Mouse (Mus musculus) 416B (cell line): ENCODE measurements at regions not wholly inside any gene's neighbourhood (a gene's known extent, or its start where the extent isn't known, plus 50 kb on each side); places are given as distances from the start of the nearest gene placed in this dataset.

Source experiments
- DNase-seq: peaks from one replicate; pipeline ENCODE4 v3.0.0; 2011; ENCODE audit warnings: low read depth

DNA sequence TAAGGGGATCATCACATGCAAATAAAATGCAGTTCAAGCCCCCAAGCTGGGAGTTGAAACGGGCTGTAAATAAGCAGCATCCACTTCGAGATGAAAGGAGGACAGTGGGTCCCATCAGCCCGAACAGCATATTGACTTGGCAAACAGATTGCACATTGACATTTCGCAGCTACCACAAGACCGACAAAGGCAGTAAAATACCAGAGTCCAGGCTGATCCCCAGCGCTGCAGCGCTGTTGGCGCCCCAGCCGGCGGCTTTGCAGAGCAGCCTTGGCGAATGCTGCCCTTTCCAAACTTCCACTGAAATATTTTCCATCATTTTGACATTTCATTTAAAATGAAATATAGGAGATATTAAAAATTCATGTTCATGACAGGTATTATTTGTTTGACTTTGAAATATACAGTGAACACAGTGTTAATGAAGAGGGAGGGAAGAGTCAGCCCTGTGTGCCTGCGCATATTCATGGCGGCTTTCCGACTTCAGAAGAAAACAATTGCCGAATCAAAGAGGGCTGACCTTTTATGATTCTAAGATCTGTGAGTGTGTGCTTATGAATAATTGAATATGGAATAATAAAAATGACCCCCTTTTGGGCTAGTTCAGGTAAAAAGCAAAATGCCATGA is 98.4 kb downstream of the Sqor start:
- no peak for DNase-seq

DNA sequence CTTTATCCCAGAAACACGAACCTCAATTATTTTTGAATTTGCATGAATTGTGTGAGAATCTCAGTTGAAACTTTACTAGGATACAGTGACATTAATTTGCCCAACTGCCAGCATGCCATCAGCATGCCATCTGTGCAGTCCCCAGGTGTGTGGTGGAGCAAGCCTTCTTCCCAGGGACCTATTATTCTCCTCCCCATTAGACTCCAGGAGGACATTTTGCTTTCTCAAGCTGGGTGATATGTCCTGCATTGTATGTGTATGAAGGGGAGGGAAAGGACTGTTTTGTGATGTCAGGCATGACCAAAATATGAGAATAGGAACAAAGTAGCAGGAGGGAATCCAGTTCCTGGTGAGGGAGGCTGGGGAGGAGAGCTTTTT is 98.9 kb downstream of the Sqor start:
- DNase-seq: no peak

DNA sequence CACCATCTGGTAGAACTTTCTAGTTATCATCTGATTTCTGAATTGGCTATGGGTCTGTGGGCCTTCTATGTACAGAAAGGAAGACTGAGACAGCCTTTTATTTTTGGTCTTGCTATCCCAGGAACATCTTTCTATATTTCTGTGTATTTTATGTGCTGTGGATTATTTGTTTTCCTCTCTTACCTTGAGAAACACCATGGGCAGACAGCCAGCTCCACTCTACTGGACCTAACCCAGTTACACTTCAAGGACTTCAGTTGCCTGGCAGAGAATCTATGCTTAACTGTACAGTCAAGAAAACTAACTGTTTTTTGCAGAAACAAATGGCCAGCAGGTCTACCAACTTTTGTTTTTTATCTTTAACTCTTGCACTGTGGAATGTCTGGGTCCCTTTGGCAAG is 122.1 kb downstream of the Sqor start:
- no peak for DNase-seq

DNA sequence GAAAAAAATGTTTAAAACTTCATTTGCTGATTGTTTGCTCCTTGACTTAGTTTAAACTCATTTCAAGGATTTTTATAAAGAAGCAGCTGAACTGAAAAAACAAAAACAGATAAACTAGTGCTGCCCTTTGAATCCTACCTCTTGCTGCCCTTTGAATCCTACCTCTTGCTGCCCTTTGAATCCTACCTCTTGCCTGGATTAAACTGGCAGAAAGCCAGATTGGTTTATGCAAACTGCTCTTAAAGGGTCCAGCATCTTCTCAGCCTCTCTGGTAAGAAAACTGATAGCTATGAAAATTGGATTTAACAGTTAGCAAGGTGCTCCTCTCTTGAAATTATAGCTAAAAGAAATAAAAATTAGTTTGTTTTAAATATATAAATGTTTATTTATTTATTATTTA is 122.5 kb downstream of the Sqor start:
- no peak for DNase-seq

DNA sequence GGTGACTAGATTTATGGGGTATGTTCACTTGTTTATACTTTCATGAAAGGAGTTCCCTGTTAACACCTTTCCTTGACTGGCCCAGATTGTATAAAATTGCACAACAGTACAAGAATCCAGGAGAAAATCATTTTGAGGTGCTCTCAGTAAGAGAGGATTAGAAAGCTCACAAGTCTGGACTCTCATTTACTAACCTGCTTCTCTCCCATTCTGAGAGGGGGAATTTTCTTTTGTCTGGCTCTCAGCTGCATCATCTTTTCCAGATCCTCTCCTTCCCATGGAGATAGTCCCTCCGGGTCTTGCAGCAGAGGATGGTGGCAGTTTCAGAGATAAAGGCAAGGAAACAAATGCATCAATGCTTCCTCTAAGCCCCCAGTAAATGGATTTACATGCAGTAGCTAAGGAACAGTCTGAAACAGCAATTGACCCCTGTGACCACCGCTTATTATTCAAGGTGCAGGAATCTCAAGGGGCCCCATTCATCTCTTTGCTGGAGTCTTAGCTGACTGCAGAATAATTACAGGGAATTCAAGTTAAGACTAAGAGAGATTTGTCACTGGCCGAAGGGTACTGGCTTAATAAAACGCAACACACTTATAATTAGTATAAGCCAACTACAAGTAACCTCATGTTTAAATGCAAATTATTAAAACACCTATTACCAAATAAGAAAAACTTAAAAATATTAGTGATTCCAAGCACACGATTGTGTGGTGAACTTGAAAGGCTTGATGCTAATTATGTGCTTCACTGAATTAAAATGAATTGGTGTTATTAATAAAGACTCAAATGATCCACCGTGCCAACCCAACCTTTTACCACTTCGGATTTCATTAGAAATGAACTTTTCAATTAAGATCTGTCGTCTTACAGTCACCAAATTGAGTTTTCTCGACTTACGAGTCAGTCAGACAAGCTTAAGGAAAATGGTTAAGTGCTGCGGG is 140.4 kb downstream of the Sqor start:
- DNase-seq: no peak

DNA sequence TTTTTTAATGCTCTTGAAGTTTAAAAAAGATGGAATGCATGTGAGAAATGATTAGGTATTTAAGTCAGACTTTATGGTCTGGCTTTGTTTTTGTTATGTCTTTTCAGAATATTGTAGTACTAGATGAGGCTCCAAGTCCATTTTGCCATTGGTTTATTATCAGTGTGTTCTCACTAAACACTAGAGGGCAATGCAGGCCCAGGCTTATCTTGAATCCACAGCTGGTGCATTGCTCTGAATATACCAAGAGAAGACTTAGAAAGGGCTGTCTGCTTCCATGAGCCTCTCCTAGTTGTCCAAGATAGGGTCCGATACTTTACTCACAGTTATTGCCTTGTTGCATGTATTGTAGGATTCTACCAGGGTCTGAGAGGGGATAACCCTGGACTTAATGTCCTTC is 151.7 kb downstream of the Sqor start:
- DNase-seq: peak; percentile 17

DNA sequence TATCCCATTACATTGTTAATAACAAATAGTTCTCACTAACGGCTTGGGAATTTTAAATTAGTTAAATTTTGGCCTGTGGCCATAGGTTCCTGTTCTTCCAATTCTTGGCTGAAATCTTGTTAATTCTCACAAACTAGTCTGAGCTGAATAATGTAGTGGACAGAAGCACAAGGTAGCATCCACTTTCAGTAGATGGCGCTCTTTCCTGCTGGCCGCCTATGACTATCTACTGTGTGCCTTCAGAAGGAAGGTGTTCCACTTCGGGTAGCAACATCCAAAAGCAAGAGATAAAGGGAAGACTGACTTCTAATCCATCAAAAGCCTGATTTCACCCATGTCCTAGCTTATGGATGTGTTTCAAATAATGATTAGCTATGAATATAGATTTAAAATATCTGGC is 172.9 kb downstream of the Sqor start:
- peak; percentile 25 for DNase-seq

DNA sequence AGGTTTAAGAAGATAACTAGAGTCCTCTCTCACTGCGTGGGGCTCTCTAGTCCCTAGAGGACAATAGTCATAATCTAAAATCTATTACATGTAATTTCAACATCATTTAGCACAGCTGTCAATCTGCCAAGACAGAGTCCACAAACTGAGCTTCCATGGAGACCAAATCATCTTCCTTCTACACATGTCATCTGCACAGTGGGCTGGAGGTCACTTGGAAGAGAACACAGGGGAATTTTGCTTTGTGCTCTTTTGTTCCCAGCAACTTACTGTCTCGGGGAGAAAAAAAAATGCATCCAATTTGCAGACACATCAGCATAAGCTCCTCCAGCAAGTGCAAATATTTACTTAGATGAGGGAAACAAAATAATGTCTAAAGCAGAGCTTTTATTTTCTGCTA is 179.8 kb downstream of the Sqor start:
- no peak for DNase-seq

DNA sequence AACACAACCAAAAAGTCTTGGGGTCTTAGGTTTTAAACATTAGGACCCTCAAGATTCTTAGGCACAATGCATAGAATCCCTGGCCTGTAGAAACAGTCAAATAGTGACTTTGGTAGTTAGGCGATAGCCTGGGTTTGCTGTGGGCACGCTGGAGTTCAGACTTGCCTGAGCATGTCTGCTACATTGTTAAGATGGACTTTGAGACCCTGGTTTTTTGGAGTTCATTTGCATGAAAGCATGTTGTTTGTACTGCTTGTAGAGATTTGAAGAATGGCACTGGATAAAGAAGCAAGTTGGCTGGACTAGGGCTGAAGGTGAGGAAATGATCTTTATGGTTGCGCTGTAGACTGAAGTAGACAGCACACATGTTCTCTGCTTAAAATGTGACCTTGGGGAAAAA is 180.9 kb downstream of the Sqor start:
- no peak for DNase-seq

DNA sequence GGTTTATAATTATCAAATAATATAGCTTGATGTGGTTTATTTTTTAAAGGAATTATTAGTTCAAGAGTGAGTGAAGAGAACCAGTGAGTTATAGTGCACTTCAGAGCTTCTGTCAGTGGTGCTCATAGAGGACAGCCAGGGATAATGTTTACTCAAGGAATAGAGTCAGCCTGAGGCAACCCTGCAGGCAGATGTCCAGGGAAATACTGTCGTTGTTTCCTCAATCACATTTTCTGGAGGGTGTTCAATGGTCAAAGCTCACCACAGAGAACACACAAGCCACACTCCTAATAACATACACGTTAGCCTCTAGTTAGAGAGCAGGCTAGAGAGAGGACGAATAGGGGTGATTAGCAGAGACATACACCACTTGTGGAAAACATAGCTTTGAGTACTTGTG is 184.0 kb downstream of the Sqor start:
- no peak for DNase-seq

DNA sequence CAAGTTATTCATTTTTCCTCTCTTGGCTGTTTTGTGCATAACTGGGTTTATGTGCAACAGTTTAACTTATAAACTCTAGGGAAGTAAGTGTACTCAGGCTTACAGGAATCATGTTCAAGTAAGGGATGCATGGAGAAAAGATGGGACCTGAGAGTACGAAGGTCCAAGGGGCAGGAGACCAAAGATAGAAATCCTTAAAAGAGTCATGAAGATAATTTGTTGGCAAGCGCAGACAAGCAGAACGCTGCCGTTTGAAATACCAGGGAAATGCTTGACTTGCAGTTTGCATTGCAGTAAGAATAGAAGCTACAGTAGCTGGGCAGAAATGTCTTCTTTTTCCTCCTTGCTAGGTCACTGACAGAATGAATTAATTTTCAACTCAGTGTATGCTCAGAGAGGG is 196.7 kb downstream of the Sqor start:
- no peak for DNase-seq

DNA sequence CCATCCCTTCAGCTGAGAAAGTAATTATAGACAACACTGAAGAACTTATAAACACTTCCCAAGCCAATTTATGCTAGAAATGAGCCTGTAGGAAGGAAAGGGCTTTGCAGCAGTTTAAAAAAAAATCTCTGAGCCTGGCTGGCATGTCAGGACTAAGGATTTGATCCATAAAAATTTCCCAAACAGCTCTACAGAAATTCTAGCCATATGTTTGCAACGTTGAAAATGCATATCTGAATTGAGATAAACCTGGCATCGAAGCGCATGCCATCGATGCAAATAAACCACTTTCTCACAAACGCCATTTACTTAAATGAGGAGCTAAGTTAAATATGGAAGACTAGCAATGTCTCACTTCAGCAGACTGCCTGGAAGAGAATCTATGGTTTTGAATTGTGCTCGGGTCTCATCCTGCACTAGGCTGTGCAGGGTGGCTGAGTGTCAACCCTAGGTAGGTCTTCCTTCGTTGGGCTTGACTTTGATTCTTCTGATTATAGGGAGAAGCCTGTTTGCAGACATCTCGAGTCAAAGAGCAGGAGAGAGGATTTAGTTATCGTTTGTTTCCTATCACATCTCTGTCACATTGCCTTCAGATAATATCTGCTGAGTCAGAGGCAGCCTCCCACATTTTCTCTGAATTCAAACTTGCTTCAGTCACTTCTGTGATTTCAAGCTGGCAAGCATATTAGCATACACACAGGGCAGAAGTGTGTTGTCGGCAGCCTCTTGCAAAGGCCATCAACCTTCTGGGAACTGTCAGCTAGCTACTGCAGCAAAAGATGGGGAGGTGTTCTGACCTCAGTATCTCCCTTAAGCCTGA is 204.0 kb downstream of the Sqor start:
- DNase-seq: no peak
